Mouse (Mus musculus): ENCODE results near the gene Sema5a. TPM values are rescaled to one million over a fixed set of nuclear protein-coding genes. Genes with fewer than 3 reads are reported as not detected.

Sema5a gene
- total and polyA plus RNA-seq, 2 experiments from 2014 or later = 7.6 to 21.5 TPM

GRCm38 (mm10) chr15:32377781-32378180 is 133.2 kb downstream of the Sema5a start:
- ATAC-seq (no peak), DNase-seq (no peak)
- no peak for TF ChIP-seq CTCF (IDR thresholded peaks at IDR 0.05; ENCODE audit: low read depth)
- H3K9ac ChIP-seq = no peak overlapping the region
- H3K4me3 ChIP-seq (ENCODE audit: low read depth, low read length) = no peak overlapping the region
- H3K9me3 ChIP-seq (ENCODE audit: low read length) = no peaks in the 10 kb centered on the region
- WGBS = 98% methylated on average over 3 of the region's 3 CpGs
- H3K4me2 ChIP-seq (ENCODE audit: low read depth) = no peak overlapping the region
- no peak overlapping the region for H3K27ac ChIP-seq (ENCODE audit: low read depth, low read length)
- H3K36me3 ChIP-seq (ENCODE audit: insufficient read depth) = no peaks in the 10 kb centered on the region
- no peaks in the 10 kb centered on the region for H3K4me1 ChIP-seq (ENCODE audit: insufficient read depth)
- no peaks in the 10 kb centered on the region for H3K27me3 ChIP-seq (ENCODE audit: insufficient read depth, low read length)

- Histone ChIP-seq H3K36me3 (ENCODE audit: insufficient read depth) (no peaks in the 10 kb centered on the region), H3K9ac (no peak overlapping the region), H3K27ac (ENCODE audit: low read depth, low read length) (no peak overlapping the region), H3K4me1 (ENCODE audit: insufficient read depth) (no peaks in the 10 kb centered on the region), H3K27me3 (ENCODE audit: insufficient read depth, low read length) (no peaks in the 10 kb centered on the region), H3K9me3 (ENCODE audit: low read length) (no peaks in the 10 kb centered on the region), H3K4me3 (ENCODE audit: low read depth, low read length) (no peak overlapping the region), H3K4me2 (ENCODE audit: low read depth) (no peak overlapping the region)
- no peak for TF ChIP-seq CTCF (IDR thresholded peaks at IDR 0.05; ENCODE audit: low read depth)
- 88% methylated on average over 3 of the region's 3 CpGs for WGBS
- ATAC-seq (no peak), DNase-seq (no peak)
These were observed 135.7 kb downstream of the Sema5a start for GRCm38 (mm10) chr15:32380311-32380710.

- Histone ChIP-seq H3K9me3 (ENCODE audit: low read length) (no peaks in the 10 kb centered on the region), H3K27ac (ENCODE audit: low read depth, low read length) (no peak overlapping the region), H3K4me2 (ENCODE audit: low read depth) (no peak overlapping the region), H3K36me3 (ENCODE audit: insufficient read depth) (no peaks in the 10 kb centered on the region), H3K9ac (no peak overlapping the region), H3K4me3 (ENCODE audit: low read depth, low read length) (no peak overlapping the region), H3K27me3 (ENCODE audit: insufficient read depth, low read length) (no peaks in the 10 kb centered on the region), H3K4me1 (ENCODE audit: insufficient read depth) (no peaks in the 10 kb centered on the region)
- TF ChIP-seq CTCF (IDR thresholded peaks at IDR 0.05; ENCODE audit: low read depth) = no peak
- DNase-seq (no peak), ATAC-seq (no peak)
- WGBS = 94% methylated on average over 4 of the region's 4 CpGs
These were observed 138.4 kb downstream of the Sema5a start for GRCm38 (mm10) chr15:32382930-32383481.

GRCm38 (mm10) chr15:32396241-32396890 is 151.8 kb downstream of the Sema5a start:
- no peak for TF ChIP-seq CTCF (IDR thresholded peaks at IDR 0.05; ENCODE audit: low read depth)
- no peak for DNase-seq
- H3K4me2 ChIP-seq (ENCODE audit: low read depth) = no peak overlapping the region
- no peaks in the 10 kb centered on the region for H3K4me1 ChIP-seq (ENCODE audit: insufficient read depth)
- H3K27ac ChIP-seq (ENCODE audit: low read depth, low read length) = no peak overlapping the region
- 73% methylated on average over 3 of the region's 3 CpGs for WGBS
- no peak for ATAC-seq
- H3K4me3 ChIP-seq (ENCODE audit: low read depth, low read length) = no peak overlapping the region
- H3K36me3 ChIP-seq (ENCODE audit: insufficient read depth) = no peaks in the 10 kb centered on the region
- no peak overlapping the region for H3K9ac ChIP-seq
- H3K27me3 ChIP-seq (ENCODE audit: insufficient read depth, low read length) = no peaks in the 10 kb centered on the region
- no peaks in the 10 kb centered on the region for H3K9me3 ChIP-seq (ENCODE audit: low read length)

GRCm38 (mm10) chr15:32397064-32397463 is 152.5 kb downstream of the Sema5a start:
- DNase-seq = no peak
- 70% methylated on average over 3 of the region's 3 CpGs for WGBS

GRCm38 (mm10) chr15:32398721-32399120 is 154.1 kb downstream of the Sema5a start:
- DNase-seq (no peak), ATAC-seq (no peak)
- Histone ChIP-seq H3K27me3 (ENCODE audit: insufficient read depth, low read length) (no peaks in the 10 kb centered on the region), H3K9ac (no peak overlapping the region), H3K9me3 (ENCODE audit: low read length) (no peaks in the 10 kb centered on the region), H3K36me3 (ENCODE audit: insufficient read depth) (no peaks in the 10 kb centered on the region), H3K4me2 (ENCODE audit: low read depth) (no peak overlapping the region), H3K4me3 (ENCODE audit: low read depth, low read length) (no peak overlapping the region), H3K27ac (ENCODE audit: low read depth, low read length) (no peak overlapping the region), H3K4me1 (ENCODE audit: insufficient read depth) (no peaks in the 10 kb centered on the region)
- no peak for TF ChIP-seq CTCF (IDR thresholded peaks at IDR 0.05; ENCODE audit: low read depth)
- 92% methylated on average over 1 of the region's 1 CpGs for WGBS

More at GRCm38 (mm10) chr15:32397064-32397463, 152.5 kb downstream of the Sema5a start:
- Histone ChIP-seq H3K4me2 (ENCODE audit: low read depth) (no peak overlapping the region), H3K4me1 (ENCODE audit: insufficient read depth) (no peaks in the 10 kb centered on the region), H3K4me3 (ENCODE audit: low read depth, low read length) (no peak overlapping the region), H3K27me3 (ENCODE audit: insufficient read depth, low read length) (no peaks in the 10 kb centered on the region), H3K36me3 (ENCODE audit: insufficient read depth) (no peaks in the 10 kb centered on the region), H3K9me3 (ENCODE audit: low read length) (no peaks in the 10 kb centered on the region), H3K27ac (ENCODE audit: low read depth, low read length) (no peak overlapping the region), H3K9ac (no peak overlapping the region)
- no peak for ATAC-seq
- TF ChIP-seq CTCF (IDR thresholded peaks at IDR 0.05; ENCODE audit: low read depth) = no peak

GRCm38 (mm10) chr15:32401909-32402527 is 157.4 kb downstream of the Sema5a start:
- 69% methylated on average over 5 of the region's 5 CpGs for whole genome bisulfite sequencing
- TF ChIP-seq CTCF (IDR thresholded peaks at IDR 0.05; ENCODE audit: low read depth) = no peak
- no peaks in the 10 kb centered on the region for H3K27me3 ChIP-seq (ENCODE audit: insufficient read depth, low read length)

More at GRCm38 (mm10) chr15:32401909-32402527, 157.4 kb downstream of the Sema5a start:
- Histone ChIP-seq H3K4me3 (ENCODE audit: low read depth, low read length) (no peak overlapping the region), H3K9ac (no peak overlapping the region), H3K27ac (ENCODE audit: low read depth, low read length) (no peak overlapping the region), H3K36me3 (ENCODE audit: insufficient read depth) (no peaks in the 10 kb centered on the region), H3K4me1 (ENCODE audit: insufficient read depth) (no peaks in the 10 kb centered on the region), H3K4me2 (ENCODE audit: low read depth) (no peak overlapping the region), H3K9me3 (ENCODE audit: low read length) (no peaks in the 10 kb centered on the region)
- DNase-seq (no peak), ATAC-seq (no peak)

Data from forebrain, postnatal 0 days (tissue).